Comparison of ENCODE assay signal across 17 mouse cellular contexts in genomic region chr1:114456406-114456805, GRCm38 (mm10).
"Had no signal": no experiment of that assay in that cellular context is flagged by ENCODE, and none has a peak within 500 bp of the region (broad histone marks: within the 10 kb centered on the region; RNA-seq: fewer than 3 reads in every experiment).

No protein-coding gene starts in this region.

- ATAC-seq: liver, embryonic 12.5 days; liver, postnatal 0 days; lung, postnatal 0 days; midbrain, embryonic 13.5 days; midbrain, embryonic 15.5 days; midbrain, embryonic 16.5 days had no signal

- DNase-seq: left cerebral cortex, postnatal 4 days; liver; liver, embryonic 13.5 days; liver, postnatal 0 days; lung, adult 18-20 months; lung, adult 2 months; lung, embryonic 14.5 days; lung, postnatal 10 days; lung, postnatal 14 days; lung, postnatal 36 days; lung, postnatal 4 days; midbrain, embryonic 14.5 days had no signal
